8 mouse cellular contexts compared by ENCODE assay signal in genomic region chr13:112058218-112058617, GRCm38 (mm10).
DNase-seq lines count a peak whose midpoint lies in the region; ATAC-seq and TF ChIP-seq lines count a peak whose summit lies in the region.

No protein-coding gene starts in this region.

- DNase-seq in heart, adult 18-20 months = peak; percentile 33 to 35
- DNase-seq in heart, adult 9 months (ENCODE audit: low spot score in 2 of 2) = no peak
- DNase-seq in ES-E14 (ENCODE audit: low read depth, low spot score) = no peak
- peak; percentile 55 to 60 for DNase-seq in cerebellum, adult 2 months
- peak; percentile 12 for DNase-seq in lung, adult 2 months
- no peak for DNase-seq in frontal cortex, postnatal 25 days (ENCODE audit: low spot score in 2 of 2)

- no peaks in the 10 kb centered on the region for H3K9me3 ChIP-seq in ES-E14 (ENCODE audit: control insufficient read depth, insufficient read depth, low read depth, low read length)
- H3K9me3 ChIP-seq in intestine, embryonic 15.5 days = no peaks in the 10 kb centered on the region

- in situ Hi-C loops in ES-E14 (cut with MboI; ENCODE audit: low sequenced_read_pairs in 2 of 2, unreplicated experiment in 2 of 2) = no loop called here

- no peak overlapping the region for H3K4me3 ChIP-seq in ES-E14 (ENCODE audit: insufficient read depth in 1 of 2, low read depth in 1 of 2, low read length in 2 of 2, poor library complexity in 1 of 2, severe bottlenecking in 1 of 2)
- H3K4me3 ChIP-seq in cerebellum, adult 2 months (replicated peaks; ENCODE audit: insufficient read depth, low read depth, low read length) = peak overlapping the region; percentile 30
- H3K4me3 ChIP-seq in lung, adult 2 months (replicated peaks; ENCODE audit: extremely low read depth, low read depth, low read length) = no peak overlapping the region
- H3K4me3 ChIP-seq in intestine, embryonic 15.5 days (replicated peaks) = no peak overlapping the region

- H3K36me3 ChIP-seq in ES-E14 (ENCODE audit: control insufficient read depth, insufficient read depth, low read length, poor library complexity, severe bottlenecking) = no peaks in the 10 kb centered on the region
- H3K36me3 ChIP-seq in intestine, embryonic 15.5 days = no peaks in the 10 kb centered on the region

- H3K4me2 ChIP-seq in intestine, embryonic 15.5 days (replicated peaks) = no peak overlapping the region

- 9% methylated on average over 11 of the region's 11 CpGs for WGBS in cerebellum, adult 2 months
- WGBS in lung, adult 2 months = 44% methylated on average over 11 of the region's 11 CpGs
- 81% methylated on average over 11 of the region's 11 CpGs for WGBS in intestine, embryonic 15.5 days

- no peak overlapping the region for H3K9ac ChIP-seq in ES-E14 (ENCODE audit: insufficient read depth, low read depth, low read length, poor library complexity, severe bottlenecking)
- H3K9ac ChIP-seq in intestine, embryonic 15.5 days = no peak overlapping the region

- no peak overlapping the region for H3K27ac ChIP-seq in ES-E14 (ENCODE audit: insufficient read depth, low read depth, low read length, poor library complexity, severe bottlenecking)
- H3K27ac ChIP-seq in cerebellum, adult 2 months (ENCODE audit: insufficient read depth, low read length) = no peak overlapping the region
- no peak overlapping the region for H3K27ac ChIP-seq in intestine, embryonic 15.5 days

- H3K27me3 ChIP-seq in cerebellum, adult 2 months (ENCODE audit: control insufficient read depth, insufficient read depth, low read length) = no peaks in the 10 kb centered on the region
- no peaks in the 10 kb centered on the region for H3K27me3 ChIP-seq in intestine, embryonic 15.5 days (replicated peaks)

- TF ChIP-seq POLR2A in cerebellum, adult 2 months (IDR thresholded peaks at IDR 0.05; ENCODE audit: borderline replicate concordance, insufficient read depth, low read length) = no peak
- no peak for TF ChIP-seq POLR2A in lung, adult 2 months (IDR thresholded peaks at IDR 0.05; ENCODE audit: borderline replicate concordance, extremely low read depth, low read depth, low read length)

- no peak for ATAC-seq in CD4-positive, CD25-positive, alpha-beta regulatory T cell, adult 4 months
- ATAC-seq in intestine, embryonic 15.5 days = no peak

- H3K4me1 ChIP-seq in ES-E14 (ENCODE audit: control insufficient read depth in 2 of 2, insufficient read depth in 2 of 2, low read length in 2 of 2, poor library complexity in 1 of 2) = no peaks in the 10 kb centered on the region
- H3K4me1 ChIP-seq in cerebellum, adult 2 months (ENCODE audit: control insufficient read depth, insufficient read depth, low read length) = no peaks in the 10 kb centered on the region
- H3K4me1 ChIP-seq in lung, adult 2 months (ENCODE audit: control insufficient read depth, insufficient read depth, low read length) = no peaks in the 10 kb centered on the region
- no peaks in the 10 kb centered on the region for H3K4me1 ChIP-seq in intestine, embryonic 15.5 days (replicated peaks)

- no peak for TF ChIP-seq CTCF in cerebellum, adult 2 months (IDR thresholded peaks at IDR 0.05; ENCODE audit: borderline replicate concordance, insufficient read depth, low read depth, low read length)
- no peak for TF ChIP-seq CTCF in lung, adult 2 months (IDR thresholded peaks at IDR 0.05; ENCODE audit: insufficient read depth, low read length)

TF ChIP-seq in ES-E14, 5 proteins besides CTCF, POLR2A, EP300 and RAD21:
- TF ChIP-seq MAFK (IDR thresholded peaks at IDR 0.05; ENCODE audit: insufficient read depth, low read depth, low read length) (no peak), ZC3H11A (IDR thresholded peaks at IDR 0.05; ENCODE audit: borderline replicate concordance, low read depth, low read length) (no peak), HCFC1 (IDR thresholded peaks at IDR 0.05; ENCODE audit: borderline replicate concordance, insufficient read depth, low read length) (no peak), ZNF384 (IDR thresholded peaks at IDR 0.05; ENCODE audit: low read depth, low read length) (peak; percentile 75), CHD2 (IDR thresholded peaks at IDR 0.05; ENCODE audit: low read depth, low read length) (no peak)
TF ChIP-seq in ES-E14: peak in this region for 1.

Comparison
In these comparisons a context has a peak if more than half of its experiments do, and no peak if none do; other contexts are left out.
1. DNase-seq: peak in heart, adult 18-20 months (2 of 2), cerebellum, adult 2 months (2 of 2) and lung, adult 2 months (single experiment); none in heart, adult 9 months (0 of 2), ES-E14 (single experiment) and frontal cortex, postnatal 25 days (0 of 2).